Mouse (Mus musculus) brain, embryonic 14.5 days (tissue): ENCODE measurements around the gene Yeats2.

Experiments
- CTCF ChIP-seq: fragments of 200-500 bp; IDR thresholded peaks from 2 replicates; pipeline ENCODE4 v1.5.1; 2012; ENCODE audit warnings: inconsistent platforms, mild to moderate bottlenecking, moderate library complexity, borderline replicate concordance; ENCODE audit not compliant: insufficient read depth, insufficient read length; ENCODE audit errors: extremely low read depth
- POLR2A ChIP-seq: fragments of 200-500 bp; IDR thresholded peaks from 2 replicates; pipeline ENCODE4 v1.6.1; 2012; ENCODE audit warnings: mild to moderate bottlenecking, inconsistent platforms, borderline replicate concordance; ENCODE audit not compliant: poor library complexity, insufficient read depth, insufficient read length, severe bottlenecking; ENCODE audit errors: extremely low read depth

GRCm38 (mm10) chr16:20234406-20234805 lies 93.5 kb downstream of the Yeats2 start:
- TF ChIP-seq POLR2A (no peak), CTCF (no peak)
